Mouse (Mus musculus) embryo, embryonic 10 days (tissue): ENCODE measurements at regions not wholly inside any gene's neighbourhood (a gene's known extent, or its start where the extent isn't known, plus 50 kb on each side); places are given as distances from the start of the nearest gene placed in this dataset.

Experiments
- DNase-seq: peaks from one replicate; pipeline ENCODE4 v3.0.0-alpha.2; 2015; ENCODE audit warnings: low spot score

DNA sequence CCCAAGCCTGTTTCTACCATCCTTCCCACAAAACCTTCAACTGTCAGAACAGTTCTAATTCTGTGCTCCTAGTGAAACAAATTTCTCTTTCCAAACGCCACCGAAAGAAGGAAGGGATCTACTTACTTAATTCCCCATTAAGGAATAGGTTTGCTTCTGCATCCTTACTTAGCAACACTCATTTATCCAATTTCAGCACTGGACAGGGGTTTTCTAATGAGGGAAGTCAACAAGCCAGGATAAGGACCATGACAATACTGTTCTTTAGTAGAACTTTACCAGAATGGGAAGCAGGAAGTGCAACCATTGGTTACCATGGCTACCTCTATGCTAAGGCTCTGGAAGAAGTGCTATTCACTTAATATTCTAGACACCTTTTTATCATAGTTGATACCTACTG, 68.6 kb upstream of the Id4 start:
- no peak for DNase-seq

DNA sequence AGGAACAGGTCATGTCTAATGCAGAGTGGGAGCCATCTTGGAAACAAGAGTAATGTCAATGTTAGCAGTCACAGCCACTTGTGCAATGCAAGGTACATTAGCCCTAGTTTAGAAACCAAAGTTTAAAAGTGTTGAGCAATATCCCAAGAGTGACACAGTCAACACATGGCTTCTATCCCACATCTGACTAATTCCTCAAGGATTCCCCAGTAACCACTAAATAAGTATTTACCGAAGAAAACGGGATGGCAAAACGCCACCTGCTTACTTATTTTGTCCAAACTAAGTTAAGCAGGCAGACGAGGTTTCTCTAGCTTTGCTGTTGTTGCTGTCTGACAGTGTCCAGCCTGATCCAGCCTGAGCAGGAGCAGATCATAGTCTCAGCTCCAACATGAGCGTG, 67.1 kb upstream of the Id4 start:
- DNase-seq = no peak

DNA sequence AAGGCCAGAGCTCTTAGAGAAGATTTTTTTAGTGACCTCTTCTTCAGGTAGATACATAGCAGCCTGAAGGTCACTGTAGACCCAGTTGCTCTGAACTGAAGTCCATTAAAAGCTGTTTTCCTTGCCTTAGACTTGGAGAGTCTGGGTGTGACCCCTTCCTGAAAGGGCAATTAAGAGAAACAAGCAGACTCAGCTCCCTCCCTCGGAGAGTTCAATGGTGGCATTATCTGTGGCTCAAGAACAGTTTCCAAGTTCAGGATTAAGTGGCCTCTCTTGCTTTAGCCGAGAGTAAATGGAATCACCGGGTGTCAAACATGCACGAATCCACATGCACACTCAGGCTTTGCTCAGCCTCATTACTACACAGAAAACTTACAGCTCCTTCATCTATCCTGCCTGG, 53.2 kb upstream of the Id4 start:
- no peak for DNase-seq
